Mouse (Mus musculus) frontal cortex, adult (tissue): ENCODE measurements around the gene Fam107b.
A peak's percentile ranks its signal among the peaks of the same experiment; 100 is the strongest.

ENCODE experiments used
- ATAC-seq: cut with Nextera tagmentation; 2 replicates; pipeline ENCODE4 v1.9.2; 2017; ENCODE audit warnings: mild to moderate bottlenecking, moderate library complexity, mixed read lengths; ENCODE audit not compliant: low TSS enrichment

Fam107b gene

DNA sequence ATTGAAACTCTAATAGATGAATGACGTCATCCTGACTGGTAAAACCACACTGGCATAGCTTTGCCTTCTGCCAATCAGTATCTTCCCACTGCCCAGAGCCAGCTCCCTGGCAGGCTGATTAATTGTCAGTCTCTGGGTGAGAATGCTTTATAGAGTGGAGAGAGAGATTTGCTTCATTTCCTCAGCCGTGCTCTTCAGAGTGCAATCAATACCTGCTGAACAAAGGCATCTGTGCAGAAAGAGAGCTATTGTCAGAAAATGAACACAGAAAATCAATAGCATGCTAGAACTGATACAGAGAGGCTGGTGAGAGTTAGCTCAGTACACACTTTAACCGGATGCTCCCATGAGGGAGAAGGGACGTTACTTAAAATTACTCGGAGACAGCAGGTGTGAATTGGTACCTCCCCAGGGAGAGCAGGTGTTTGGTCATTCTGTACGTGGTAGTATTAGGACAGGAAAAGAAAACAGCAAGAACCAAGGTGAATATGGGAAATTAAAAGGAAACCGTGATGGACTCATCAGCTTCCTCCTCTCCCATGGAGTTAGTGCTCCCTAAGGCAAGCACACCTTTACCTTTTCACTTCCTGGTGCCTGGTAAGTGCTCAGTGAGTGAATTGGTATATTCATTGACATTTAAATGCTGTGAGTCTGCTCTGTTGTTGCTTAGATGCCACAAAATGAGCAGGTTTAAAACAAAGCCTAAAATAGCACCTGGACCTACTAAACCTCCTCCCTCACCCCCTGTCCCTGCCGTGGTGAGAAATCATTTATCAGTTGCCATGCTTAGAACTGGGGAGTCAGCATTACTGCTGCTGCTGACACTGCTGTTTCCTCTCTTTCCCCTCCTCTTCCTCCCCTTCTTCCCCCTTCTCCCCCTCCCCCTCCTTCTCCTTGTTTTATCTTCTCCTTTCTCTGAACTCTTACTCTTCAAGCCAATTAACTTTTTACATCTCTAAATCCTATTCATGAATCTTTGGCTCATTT, 38.9 kb downstream of the Fam107b start:
- no peak for ATAC-seq

DNA sequence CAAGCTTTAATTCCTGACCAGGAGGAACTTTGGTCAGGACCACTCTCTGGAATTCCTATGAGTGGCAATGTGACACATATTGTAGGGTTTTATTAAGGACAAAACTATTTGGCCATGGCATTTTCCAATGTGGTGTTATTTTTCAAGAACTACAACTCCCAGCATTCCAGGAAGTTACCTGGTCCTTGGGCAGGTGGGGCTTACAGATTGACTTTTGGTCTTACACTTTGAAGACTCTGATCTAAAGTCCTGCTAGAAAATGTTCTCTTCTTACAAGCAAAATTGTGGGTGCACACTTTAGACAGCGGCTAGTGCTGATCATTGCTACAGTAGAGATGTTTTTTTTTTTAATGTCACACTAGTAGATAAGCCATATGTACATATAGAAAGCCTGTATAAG, 48.2 kb downstream of the Fam107b start:
- no peak for ATAC-seq

GRCm38 (mm10) chr2:3621568-3621967, 51.3 kb downstream of the Fam107b start:
- ATAC-seq: no peak

GRCm38 (mm10) chr2:3622158-3622557, 51.9 kb downstream of the Fam107b start:
- ATAC-seq: no peak

DNA sequence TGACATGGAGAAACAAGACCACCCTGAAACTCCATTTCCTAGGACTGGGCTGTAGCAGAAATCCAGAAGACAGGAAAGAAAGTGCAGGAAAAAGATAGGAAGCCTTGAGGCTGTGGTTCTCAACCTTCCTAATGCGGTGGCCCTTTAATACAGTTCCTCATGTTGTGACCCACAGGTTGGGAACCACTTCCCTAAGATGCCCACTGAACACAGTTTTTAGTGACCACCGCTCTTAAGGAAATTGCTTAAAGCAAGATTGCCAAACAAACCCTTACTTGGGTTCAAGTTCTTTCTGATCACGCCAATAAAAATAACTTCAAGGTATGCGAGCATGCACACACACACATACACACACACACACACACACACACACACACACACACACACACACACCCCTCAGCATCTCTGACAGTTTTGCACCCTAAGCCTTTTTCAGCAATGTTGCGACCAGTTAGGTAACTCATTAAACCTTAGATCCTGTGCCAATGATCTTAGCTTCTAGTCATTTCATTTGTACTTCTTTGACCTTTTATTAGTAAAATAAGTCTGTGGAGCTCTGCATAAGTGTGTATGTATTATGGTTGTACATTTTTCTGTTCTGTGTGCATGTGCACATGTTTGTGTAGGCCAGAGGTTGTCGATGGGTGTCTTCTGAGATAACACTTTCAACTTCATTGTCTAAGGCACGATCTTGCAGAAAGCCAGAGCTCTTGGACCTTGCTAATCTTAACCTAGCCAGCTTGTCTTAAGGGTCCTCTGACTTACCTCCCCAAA, 53.1 kb downstream of the Fam107b start:
- ATAC-seq: no peak

- no peak for ATAC-seq
These were observed 53.8 kb downstream of the Fam107b start for GRCm38 (mm10) chr2:3623981-3624584.

GRCm38 (mm10) chr2:3629096-3629495, 58.8 kb downstream of the Fam107b start:
- ATAC-seq: no peak

GRCm38 (mm10) chr2:3629741-3630140, 59.5 kb downstream of the Fam107b start:
- no peak for ATAC-seq

GRCm38 (mm10) chr2:3630769-3631477, 60.6 kb downstream of the Fam107b start:
- ATAC-seq: no peak

DNA sequence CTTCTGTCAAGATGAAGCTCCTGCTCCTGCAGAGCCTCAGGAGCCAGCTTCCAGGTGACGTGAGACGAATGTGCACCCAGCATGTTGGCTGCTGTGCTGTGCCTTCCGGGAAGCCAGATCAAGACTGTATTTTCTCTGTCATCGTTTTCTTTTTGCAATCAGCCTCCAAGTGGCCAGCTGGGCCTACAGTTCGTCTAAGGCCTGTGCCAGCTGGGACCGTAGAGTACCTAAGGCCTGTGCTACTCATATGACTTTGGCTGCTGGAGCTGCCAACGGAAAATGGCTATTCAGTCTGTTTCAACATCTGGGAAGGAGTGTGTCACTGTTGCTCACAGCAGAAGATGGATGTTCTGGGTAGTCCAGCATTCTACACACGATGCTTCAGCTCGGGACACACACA, 62.8 kb downstream of the Fam107b start:
- no peak for ATAC-seq

GRCm38 (mm10) chr2:3636771-3637170, 66.5 kb downstream of the Fam107b start:
- ATAC-seq: no peak

GRCm38 (mm10) chr2:3641001-3641770, 70.9 kb downstream of the Fam107b start:
- ATAC-seq: no peak

- ATAC-seq: no peak
These were observed 72.7 kb downstream of the Fam107b start for GRCm38 (mm10) chr2:3642949-3643348.

- no peak for ATAC-seq
These were observed 75.5 kb downstream of the Fam107b start for GRCm38 (mm10) chr2:3645741-3646140.

- ATAC-seq: no peak
These were observed 78.9 kb downstream of the Fam107b start for GRCm38 (mm10) chr2:3649171-3649570.

- ATAC-seq: peak; percentile 57; the same call in 1 of the 2 replicates
These were observed 84.3 kb downstream of the Fam107b start for GRCm38 (mm10) chr2:3654606-3655005.

- no peak for ATAC-seq
These were observed 85.8 kb downstream of the Fam107b start for GRCm38 (mm10) chr2:3656091-3656490.

GRCm38 (mm10) chr2:3656834-3657233, 86.5 kb downstream of the Fam107b start:
- no peak for ATAC-seq

DNA sequence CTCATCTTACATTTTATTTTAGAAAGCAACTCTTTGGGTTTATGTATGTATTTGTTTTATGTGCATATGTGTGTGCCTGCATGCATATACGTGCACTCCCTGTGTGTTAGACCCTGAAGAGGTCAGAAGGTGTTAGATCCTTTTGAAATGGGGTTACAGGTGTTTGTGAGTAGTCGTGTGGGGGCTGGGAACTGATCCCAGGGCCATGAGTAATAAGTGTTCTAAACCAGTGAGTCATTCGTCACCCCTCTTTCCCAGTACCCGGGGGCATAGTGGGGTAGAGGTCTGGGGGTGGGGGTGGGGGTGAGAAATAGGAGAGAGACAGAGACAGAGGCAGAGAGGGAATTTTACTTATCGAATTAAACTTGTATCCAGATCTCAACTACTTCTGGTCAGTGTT, 87.1 kb downstream of the Fam107b start:
- ATAC-seq: no peak

GRCm38 (mm10) chr2:3657811-3658730, 87.8 kb downstream of the Fam107b start:
- no peak for ATAC-seq
